ENCODE assay signal across 16 mouse cellular contexts in genomic region chr12:84884423-84885076, GRCm38 (mm10). TPM values are rescaled to one million over a fixed set of nuclear protein-coding genes. Genes with fewer than 3 reads are reported as not detected.
DNase-seq lines count a peak whose midpoint lies in the region; ATAC-seq and TF ChIP-seq lines count a peak whose summit lies in the region.
"Had no signal": no experiment of that assay in that cellular context is flagged by ENCODE, and none has a peak within 500 bp of the region (broad histone marks: within the 10 kb centered on the region; RNA-seq: fewer than 3 reads in every experiment).

No protein-coding gene starts in this region.

- no peak for TF ChIP-seq CTCF in heart, adult 2 months (IDR thresholded peaks at IDR 0.05)
- TF ChIP-seq CTCF in lung, postnatal 0 days (IDR thresholded peaks at IDR 0.05): no peak
- no peak for TF ChIP-seq CTCF in lung, adult 2 months (IDR thresholded peaks at IDR 0.05; ENCODE audit: insufficient read depth, low read length)
- no peak for TF ChIP-seq CTCF in embryonic fibroblast, embryonic 13.5 days (IDR thresholded peaks at IDR 0.05; ENCODE audit: borderline replicate concordance, insufficient read depth, low read length)

- no peak for DNase-seq in heart, adult 2 months
- DNase-seq in lung, postnatal 0 days (ENCODE audit: low spot score): peak; percentile 34
- DNase-seq in lung, adult 2 months: no peak
- DNase-seq in natural killer cell, adult 2 months (ENCODE audit: low spot score in 2 of 2): no peak
- no peak for DNase-seq in testis, postnatal 10 days (ENCODE audit: low spot score)
- DNase-seq: B cell, adult 2 months; cerebellum, postnatal 10 days; kidney, postnatal 10 days; thymus, postnatal 4 days had no signal

- intact Hi-C loops in heart, adult 2 months (cut with DNase I): no loop called here

- H3K9me3 ChIP-seq in heart, embryonic 13.5 days: 0 out of 2 replicates have a peak, but pooled peaks cover 3% of the 10 kb centered on the region
- H3K9me3 ChIP-seq in lung, postnatal 0 days (ENCODE audit: low read length): no peaks in the 10 kb centered on the region
- H3K9me3 ChIP-seq in stomach, embryonic 16.5 days (replicated peaks; ENCODE audit: control insufficient read depth, low read length): no peaks in the 10 kb centered on the region

- TF ChIP-seq EP300 in heart, adult 2 months (IDR thresholded peaks at IDR 0.05; ENCODE audit: insufficient read depth, low read depth, low read length): no peak
- no peak for TF ChIP-seq EP300 in lung, postnatal 0 days (IDR thresholded peaks at IDR 0.05)

- no peak overlapping the region for H3K9ac ChIP-seq in heart, embryonic 13.5 days
- no peak overlapping the region for H3K9ac ChIP-seq in heart, adult 2 months (ENCODE audit: low read depth, low read length)
- no peak overlapping the region for H3K9ac ChIP-seq in lung, postnatal 0 days (replicated peaks; ENCODE audit: low read depth)
- H3K9ac ChIP-seq in stomach, embryonic 16.5 days (ENCODE audit: low read length): no peak overlapping the region

- H3K4me1 ChIP-seq in heart, embryonic 13.5 days: peaks cover 5% of the 10 kb centered on the region; the same call in 1 of the 2 replicates
- H3K4me1 ChIP-seq in heart, adult 2 months (ENCODE audit: control insufficient read depth, insufficient read depth, low read length): no peaks in the 10 kb centered on the region
- no peaks in the 10 kb centered on the region for H3K4me1 ChIP-seq in lung, postnatal 0 days (ENCODE audit: insufficient read depth, low read depth, low read length)
- H3K4me1 ChIP-seq in lung, adult 2 months (ENCODE audit: control insufficient read depth, insufficient read depth, low read length): no peaks in the 10 kb centered on the region
- peaks cover 30% of the 10 kb centered on the region for H3K4me1 ChIP-seq in embryonic fibroblast, embryonic 13.5 days (ENCODE audit: control insufficient read depth, insufficient read depth, low read length)
- H3K4me1 ChIP-seq in stomach, embryonic 16.5 days (ENCODE audit: control insufficient read depth, insufficient read depth, low read length): no peaks in the 10 kb centered on the region

- no peaks in the 10 kb centered on the region for H3K36me3 ChIP-seq in heart, embryonic 13.5 days
- no peaks in the 10 kb centered on the region for H3K36me3 ChIP-seq in heart, adult 2 months (ENCODE audit: control insufficient read depth, insufficient read depth, low read length)
- no peaks in the 10 kb centered on the region for H3K36me3 ChIP-seq in lung, postnatal 0 days (ENCODE audit: insufficient read depth, low read length)
- H3K36me3 ChIP-seq in stomach, embryonic 16.5 days (ENCODE audit: control insufficient read depth, insufficient read depth, low read length): no peaks in the 10 kb centered on the region

- no peaks in the 10 kb centered on the region for H3K79me2 ChIP-seq in heart, adult 2 months (replicated peaks; ENCODE audit: control insufficient read depth, insufficient read depth, low read length)

- H3K4me2 ChIP-seq in heart, embryonic 13.5 days: no peak overlapping the region
- no peak overlapping the region for H3K4me2 ChIP-seq in lung, postnatal 0 days (replicated peaks; ENCODE audit: low read depth, low read length)
- no peak overlapping the region for H3K4me2 ChIP-seq in stomach, embryonic 16.5 days (ENCODE audit: low read depth, low read length)
- H3K4me2 ChIP-seq: liver, embryonic 11.5 days had no signal

- H3K27ac ChIP-seq in heart, embryonic 13.5 days (replicated peaks): 0 out of 2 replicates have a peak overlapping the region, but pooled peaks have one; percentile 28
- H3K27ac ChIP-seq in heart, adult 2 months: no peak overlapping the region
- peak overlapping the region; percentile 33; the same call in 1 of the 2 replicates for H3K27ac ChIP-seq in lung, postnatal 0 days (ENCODE audit: low read length)
- peak overlapping the region; percentile 90 for H3K27ac ChIP-seq in embryonic fibroblast, embryonic 13.5 days (ENCODE audit: insufficient read depth, low read length)
- H3K27ac ChIP-seq in stomach, embryonic 16.5 days (ENCODE audit: low read length): no peak overlapping the region
- H3K27ac ChIP-seq: gastrocnemius, adult 2 months had no signal

- no peak for ATAC-seq in heart, embryonic 13.5 days (ENCODE audit: extremely low read depth, insufficient number of reproducible peaks, low FRiP score, low TSS enrichment)
- peak; percentile 49 for ATAC-seq in lung, postnatal 0 days
- ATAC-seq in stomach, embryonic 16.5 days (ENCODE audit: insufficient read depth, low FRiP score): 0 out of 2 replicates have a peak, but pooled peaks have one; percentile 8
- ATAC-seq: forebrain, embryonic 14.5 days; inflammation-experienced regulatory T-cells, adult 6 months had no signal

- no peak for TF ChIP-seq POLR2A in heart, adult 2 months (IDR thresholded peaks at IDR 0.05; ENCODE audit: insufficient read depth, low read depth, low read length)
- TF ChIP-seq POLR2A in lung, adult 2 months (IDR thresholded peaks at IDR 0.05; ENCODE audit: borderline replicate concordance, extremely low read depth, low read depth, low read length): no peak
- TF ChIP-seq POLR2A in embryonic fibroblast, embryonic 13.5 days (IDR thresholded peaks at IDR 0.05; ENCODE audit: low read depth, low read length): no peak

- WGBS in heart, embryonic 13.5 days: 71% methylated on average over 7 of the region's 7 CpGs
- WGBS in heart, adult 2 months: 68% methylated on average over 7 of the region's 7 CpGs
- WGBS in lung, postnatal 0 days: 63% methylated on average over 7 of the region's 7 CpGs
- 70% methylated on average over 7 of the region's 7 CpGs for WGBS in lung, adult 2 months
- WGBS in stomach, embryonic 16.5 days: 75% methylated on average over 7 of the region's 7 CpGs

- H3K4me3 ChIP-seq in heart, embryonic 13.5 days: no peak overlapping the region
- no peak overlapping the region for H3K4me3 ChIP-seq in heart, adult 2 months
- H3K4me3 ChIP-seq in lung, postnatal 0 days (ENCODE audit: low read depth, low read length): no peak overlapping the region
- no peak overlapping the region for H3K4me3 ChIP-seq in lung, adult 2 months (replicated peaks; ENCODE audit: extremely low read depth, low read depth, low read length)
- no peak overlapping the region for H3K4me3 ChIP-seq in embryonic fibroblast, embryonic 13.5 days (ENCODE audit: insufficient read depth, low read length)
- no peak overlapping the region for H3K4me3 ChIP-seq in stomach, embryonic 16.5 days (replicated peaks; ENCODE audit: low read length)
- H3K4me3 ChIP-seq: gastrocnemius, adult 2 months had no signal

- peaks cover 35% of the 10 kb centered on the region for H3K27me3 ChIP-seq in heart, embryonic 13.5 days (replicated peaks)
- no peaks in the 10 kb centered on the region for H3K27me3 ChIP-seq in heart, adult 2 months (ENCODE audit: control insufficient read depth, insufficient read depth, low read length)
- 0 out of 2 replicates have a peak, but pooled peaks cover 3% of the 10 kb centered on the region for H3K27me3 ChIP-seq in lung, postnatal 0 days (replicated peaks; ENCODE audit: insufficient read depth, low read length)
- no peaks in the 10 kb centered on the region for H3K27me3 ChIP-seq in stomach, embryonic 16.5 days (ENCODE audit: control insufficient read depth, insufficient read depth, low read length)

RNA-seq across cellular contexts. Expression of gene Ltbp2, which starts 8.2 kb away (rescaled TPM):
- polyA plus RNA-seq in heart, embryonic 13.5 days (2015; fragmentation: Nextera tagmentation; extraction: Ambion mirVana): 1.8 TPM in 2 replicates
- total RNA-seq in heart, adult 2 months (2021): 1 to 10 TPM in 1 of 2 experiments, under 1 TPM in 1; 0.99 to 2.3 TPM
- 5.6 TPM in 2 replicates for polyA plus RNA-seq in heart, adult 2 months (2012; rRNA removed)
- 22.4 and 25.7 TPM in 2 replicates for polyA plus RNA-seq in lung, postnatal 0 days (2015; fragmentation: Nextera tagmentation; extraction: Ambion mirVana)
- polyA plus RNA-seq in lung, adult 2 months (2012; rRNA removed): 91.3 and 96.8 TPM in 2 replicates
- polyA plus RNA-seq in embryonic fibroblast, embryonic 13.5 days (2011; ENCODE audit: insufficient read length, low read depth, missing spikeins): 182 and 264 TPM in 2 replicates
- 1.2 and 1.6 TPM in 2 replicates for polyA plus RNA-seq in stomach, embryonic 16.5 days (2015; fragmentation: Nextera tagmentation; extraction: Ambion mirVana)
- polyA plus RNA-seq: forebrain, embryonic 14.5 days; inflammation-experienced regulatory T-cells, adult 6 months had no signal

Comparison
In these comparisons a context has a peak if more than half of its experiments do, and no peak if none do; other contexts are left out.
1. H3K27ac ChIP-seq: peak in heart, embryonic 13.5 days (single experiment), lung, postnatal 0 days (single experiment) and embryonic fibroblast, embryonic 13.5 days (single experiment); none in heart, adult 2 months (single experiment) and stomach, embryonic 16.5 days (single experiment).